Mouse (Mus musculus): ENCODE measurements around the gene Supt3. TPM values are rescaled to one million over a fixed set of nuclear protein-coding genes. Genes with fewer than 3 reads are reported as not detected.

Supt3 gene
- polyA plus RNA-seq, 1 experiment: not detected

DNA sequence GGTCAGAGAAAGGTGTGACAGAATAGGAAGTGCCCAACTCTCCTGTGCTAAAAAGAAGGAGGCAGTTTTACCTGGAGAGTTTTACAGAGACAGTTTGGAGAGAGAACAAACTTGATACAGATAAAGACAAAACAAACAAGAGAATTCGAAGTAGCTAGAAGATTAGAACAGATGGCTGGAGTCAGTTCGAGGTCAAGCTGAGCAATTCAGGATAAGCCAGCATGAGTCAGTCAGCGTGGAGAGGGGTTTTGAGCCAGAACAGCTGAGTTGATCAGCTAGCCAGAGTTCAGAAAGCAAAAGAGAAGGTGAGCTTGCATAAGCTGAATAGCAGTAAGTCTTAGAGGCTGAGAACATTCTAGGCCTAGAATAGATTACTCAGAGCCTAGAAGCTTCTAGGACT is 20.4 kb downstream of the Supt3 start:
- 74% methylated on average over 3 of the region's 3 CpGs for WGBS

DNA sequence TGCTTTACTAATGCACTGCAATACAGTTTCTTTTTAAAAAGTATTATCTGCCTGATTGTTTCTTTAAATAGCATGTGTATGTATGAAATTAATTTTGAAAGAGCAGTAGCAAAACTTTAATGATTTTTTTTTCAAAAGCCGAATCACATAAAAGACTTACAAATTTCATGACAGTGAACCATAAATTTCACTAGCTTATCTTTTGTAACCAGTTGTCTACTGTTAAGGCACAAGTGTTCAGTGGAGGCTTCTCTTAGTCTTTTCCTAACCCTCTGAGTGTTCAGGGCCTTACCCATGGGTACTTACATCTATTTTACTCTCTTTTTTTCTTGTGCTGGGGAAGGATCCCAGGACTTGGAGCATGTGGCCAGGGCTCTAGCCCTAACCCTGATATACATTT is 30.1 kb downstream of the Supt3 start:
- Histone ChIP-seq H3K4me1 (ENCODE audit: control insufficient read depth, insufficient read depth, low read length) (no peaks in the 10 kb centered on the region), H3K4me3 (ENCODE audit: insufficient read depth, low read depth, low read length) (no peak overlapping the region), H3K27ac (ENCODE audit: insufficient read depth, low read depth, low read length) (no peak overlapping the region)
- WGBS: 100% methylated on average over 1 of the region's 1 CpGs
- TF ChIP-seq CTCF (IDR thresholded peaks at IDR 0.05; ENCODE audit: insufficient read depth, low read depth, low read length) (no peak), POLR2A (IDR thresholded peaks at IDR 0.05; ENCODE audit: insufficient read depth, low read depth, low read length) (no peak)

More for the DNA sequence above, 20.4 kb downstream of the Supt3 start:
- TF ChIP-seq POLR2A (IDR thresholded peaks at IDR 0.05; ENCODE audit: insufficient read depth, low read depth, low read length): no peak
- no peaks in the 10 kb centered on the region for H3K4me1 ChIP-seq (ENCODE audit: control insufficient read depth, insufficient read depth, low read length)
- H3K4me3 ChIP-seq (ENCODE audit: insufficient read depth, low read depth, low read length): no peak overlapping the region
- H3K27ac ChIP-seq (ENCODE audit: insufficient read depth, low read depth, low read length): no peak overlapping the region

DNA sequence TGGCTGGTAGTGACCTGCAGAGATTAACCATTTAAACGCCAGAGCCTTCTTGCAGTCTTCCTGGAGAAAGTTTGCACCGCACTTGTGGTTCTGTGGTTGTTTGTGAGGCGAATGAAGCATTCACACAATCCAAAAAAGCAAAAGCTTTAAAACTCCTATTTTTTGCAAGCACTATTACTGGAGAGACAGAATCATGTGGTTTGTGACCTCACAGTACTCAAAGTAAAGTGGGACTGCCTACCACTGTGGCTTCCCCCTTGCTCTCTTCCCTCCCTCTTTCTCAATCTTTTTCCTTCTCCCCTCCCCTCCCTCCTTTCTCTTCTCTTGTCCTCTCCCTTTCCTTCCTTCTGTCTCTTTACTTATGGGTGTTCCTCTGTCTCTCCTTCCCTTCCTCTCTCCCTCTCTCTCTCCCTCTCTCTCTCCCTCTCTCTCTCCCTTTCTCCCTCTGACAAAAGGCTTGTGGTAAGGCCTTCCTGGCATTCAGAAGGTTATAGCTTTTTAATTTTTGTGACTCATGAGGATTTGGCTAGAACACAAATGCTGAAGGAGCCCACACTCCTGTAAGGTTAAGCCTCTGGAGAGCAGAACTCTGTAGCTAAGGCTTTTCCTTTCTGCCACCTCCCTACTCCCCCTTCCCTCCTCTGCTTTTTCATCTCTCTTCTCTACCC is 37.7 kb downstream of the Supt3 start, which contains the start of gene Runx2:
Gene Runx2 (minus strand): TSS at position 290 of the 668 bp plus-strand sequence.
- Histone ChIP-seq H3K4me1 (ENCODE audit: control insufficient read depth, insufficient read depth, low read length) (no peaks in the 10 kb centered on the region), H3K4me3 (ENCODE audit: insufficient read depth, low read depth, low read length) (0 out of 2 replicates have a peak within 1 kb of the TSS, but pooled peaks have one; percentile 20), H3K27ac (ENCODE audit: insufficient read depth, low read depth, low read length) (no peak within 1 kb of the TSS)
- WGBS: 39% methylated on average over 3 of the region's 3 CpGs
- TF ChIP-seq CTCF (IDR thresholded peaks at IDR 0.05; ENCODE audit: insufficient read depth, low read depth, low read length) (no peak), POLR2A (IDR thresholded peaks at IDR 0.05; ENCODE audit: insufficient read depth, low read depth, low read length) (no peak)

DNA sequence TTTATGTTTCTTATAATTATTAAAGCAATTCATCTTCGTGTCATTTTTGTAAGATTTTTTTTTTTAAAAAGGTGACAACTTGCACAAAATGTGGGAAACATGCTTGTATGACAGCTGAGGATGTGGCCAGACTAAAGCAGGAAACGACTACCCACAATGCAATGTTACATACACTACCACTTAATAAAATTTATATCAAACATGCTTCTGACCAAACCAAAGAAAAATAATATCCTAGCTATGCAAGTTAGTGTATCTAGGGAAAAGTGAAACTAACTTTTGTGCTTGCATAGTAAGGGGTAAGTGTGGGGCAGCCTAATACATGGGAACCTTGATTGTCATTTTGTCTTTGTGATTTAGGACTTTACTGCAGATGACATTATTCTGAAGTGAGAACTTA is 41.9 kb downstream of the Supt3 start:
- H3K27ac ChIP-seq (ENCODE audit: insufficient read depth, low read depth, low read length): no peak overlapping the region
- TF ChIP-seq POLR2A (IDR thresholded peaks at IDR 0.05; ENCODE audit: insufficient read depth, low read depth, low read length): no peak
- TF ChIP-seq CTCF (IDR thresholded peaks at IDR 0.05; ENCODE audit: insufficient read depth, low read depth, low read length): no peak
- WGBS: 88% methylated on average over 2 of the region's 2 CpGs
- no peaks in the 10 kb centered on the region for H3K4me1 ChIP-seq (ENCODE audit: control insufficient read depth, insufficient read depth, low read length)
- H3K4me3 ChIP-seq (ENCODE audit: insufficient read depth, low read depth, low read length): no peak overlapping the region

DNA sequence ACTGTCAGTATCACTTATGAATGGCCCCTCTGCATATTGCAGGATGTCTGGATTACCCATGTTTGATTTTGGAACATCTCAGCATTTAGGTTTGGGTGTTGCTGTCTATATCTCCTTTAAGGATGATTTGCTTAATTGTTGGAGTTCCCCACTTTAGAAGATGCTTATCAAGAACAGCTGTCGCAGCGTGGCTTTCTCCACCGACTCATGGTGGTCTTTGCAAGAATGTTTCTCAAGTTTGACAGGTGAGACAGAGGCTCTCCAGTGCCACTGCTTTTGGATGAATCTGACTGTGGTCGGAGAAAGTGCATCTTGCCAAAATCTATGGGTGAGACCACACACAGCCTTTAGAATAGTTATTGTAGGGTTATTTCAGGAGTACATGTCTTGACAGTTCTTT is 42.9 kb downstream of the Supt3 start:
- no peaks in the 10 kb centered on the region for H3K4me1 ChIP-seq (ENCODE audit: control insufficient read depth, insufficient read depth, low read length)
- TF ChIP-seq POLR2A (IDR thresholded peaks at IDR 0.05; ENCODE audit: insufficient read depth, low read depth, low read length) (no peak), CTCF (IDR thresholded peaks at IDR 0.05; ENCODE audit: insufficient read depth, low read depth, low read length) (no peak)
- H3K27ac ChIP-seq (ENCODE audit: insufficient read depth, low read depth, low read length): no peak overlapping the region
- H3K4me3 ChIP-seq (ENCODE audit: insufficient read depth, low read depth, low read length): no peak overlapping the region
- 85% methylated on average over 4 of the region's 4 CpGs for WGBS

DNA sequence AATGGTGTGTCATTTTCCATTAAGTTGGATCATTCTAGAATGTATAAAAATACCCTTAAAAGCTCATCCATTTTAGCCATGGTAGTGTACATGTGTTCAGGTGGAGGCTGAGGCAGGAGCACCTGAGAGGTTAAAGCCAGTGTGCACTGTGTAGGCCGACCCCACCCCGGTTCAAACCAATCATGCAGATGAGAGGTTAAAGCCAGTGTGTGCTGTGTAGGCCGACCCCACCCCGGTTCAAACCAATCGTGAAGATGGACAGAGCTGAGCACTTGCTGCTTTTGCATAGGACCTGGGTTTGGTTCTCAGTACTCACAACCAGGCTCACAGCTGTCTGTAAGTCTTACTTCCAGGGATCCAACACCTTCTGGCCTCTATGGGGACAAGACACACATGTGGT is 45.0 kb downstream of the Supt3 start:
- TF ChIP-seq CTCF (IDR thresholded peaks at IDR 0.05; ENCODE audit: insufficient read depth, low read depth, low read length) (no peak), POLR2A (IDR thresholded peaks at IDR 0.05; ENCODE audit: insufficient read depth, low read depth, low read length) (no peak)
- H3K4me1 ChIP-seq (ENCODE audit: control insufficient read depth, insufficient read depth, low read length): no peaks in the 10 kb centered on the region
- H3K4me3 ChIP-seq (ENCODE audit: insufficient read depth, low read depth, low read length): no peak overlapping the region
- no peak overlapping the region for H3K27ac ChIP-seq (ENCODE audit: insufficient read depth, low read depth, low read length)
- 92% methylated on average over 5 of the region's 5 CpGs for WGBS

DNA sequence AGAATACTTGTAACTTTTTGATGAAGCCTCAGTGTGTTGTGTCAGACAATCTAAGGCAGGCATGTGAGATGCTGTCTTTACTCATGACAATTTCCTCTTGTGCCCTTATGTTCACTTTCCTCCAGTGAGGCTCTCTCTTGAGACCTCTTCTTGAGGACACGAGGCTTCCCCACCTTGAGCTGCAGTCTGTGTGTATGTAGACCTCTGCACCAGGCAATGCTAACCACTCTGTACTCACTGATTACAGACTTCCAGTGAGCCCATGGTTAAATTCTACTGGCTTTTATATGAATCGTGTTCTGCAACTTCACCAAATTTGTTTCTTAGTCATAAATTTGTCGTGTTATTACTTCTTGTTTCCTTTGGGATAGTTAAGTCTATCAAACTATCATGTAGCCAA is 50.2 kb downstream of the Supt3 start:
- TF ChIP-seq CTCF (IDR thresholded peaks at IDR 0.05; ENCODE audit: insufficient read depth, low read depth, low read length) (no peak), POLR2A (IDR thresholded peaks at IDR 0.05; ENCODE audit: insufficient read depth, low read depth, low read length) (no peak)
- H3K4me1 ChIP-seq (ENCODE audit: control insufficient read depth, insufficient read depth, low read length): no peaks in the 10 kb centered on the region
- H3K4me3 ChIP-seq (ENCODE audit: insufficient read depth, low read depth, low read length): no peak overlapping the region
- 88% methylated on average over 3 of the region's 3 CpGs for WGBS
- H3K27ac ChIP-seq (ENCODE audit: insufficient read depth, low read depth, low read length): no peak overlapping the region

DNA sequence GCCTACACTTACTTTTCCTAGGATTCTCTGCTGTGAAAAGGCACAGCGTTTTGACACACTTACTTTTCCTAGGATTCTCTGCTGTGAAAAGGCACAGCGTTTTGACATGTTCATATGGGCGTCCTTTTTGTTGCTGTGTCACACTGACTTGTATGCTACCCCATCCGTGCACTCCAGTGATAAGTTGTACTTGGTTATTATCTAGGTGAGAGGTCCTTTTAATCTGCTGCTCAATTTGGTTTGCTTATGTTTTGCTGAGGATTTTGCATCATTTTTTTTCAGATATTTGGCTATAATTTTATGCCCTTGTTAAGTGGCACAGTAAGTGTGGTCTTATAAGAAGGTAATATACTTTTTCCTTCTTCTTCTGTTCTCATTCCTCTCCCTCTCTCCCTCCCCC is 51.0 kb downstream of the Supt3 start:
- H3K4me3 ChIP-seq (ENCODE audit: insufficient read depth, low read depth, low read length): no peak overlapping the region
- no peak overlapping the region for H3K27ac ChIP-seq (ENCODE audit: insufficient read depth, low read depth, low read length)
- 71% methylated on average over 4 of the region's 4 CpGs for WGBS
- TF ChIP-seq POLR2A (IDR thresholded peaks at IDR 0.05; ENCODE audit: insufficient read depth, low read depth, low read length) (no peak), CTCF (IDR thresholded peaks at IDR 0.05; ENCODE audit: insufficient read depth, low read depth, low read length) (no peak)
- no peaks in the 10 kb centered on the region; the same call in 1 of the 2 replicates for H3K4me1 ChIP-seq (ENCODE audit: control insufficient read depth, insufficient read depth, low read length)

DNA sequence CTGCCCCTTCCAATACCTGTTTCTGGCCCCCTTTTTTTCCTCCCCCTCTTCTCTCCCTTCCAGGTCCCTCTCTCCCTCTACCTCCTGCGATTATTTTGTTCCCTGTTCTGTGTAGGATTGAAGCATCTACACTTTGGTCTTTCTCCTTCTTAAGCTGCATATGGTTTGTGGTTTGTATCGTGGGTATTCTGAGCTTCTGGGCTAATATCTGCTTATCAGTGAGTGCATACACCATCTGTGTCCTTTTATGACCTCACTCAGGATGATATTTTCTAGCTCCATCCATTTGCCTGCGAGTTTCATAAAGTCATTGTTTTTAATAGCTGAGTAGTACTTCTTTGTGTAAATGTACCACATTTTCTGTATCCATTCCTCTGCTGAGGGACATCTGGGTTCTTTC is 52.6 kb downstream of the Supt3 start:
- H3K27ac ChIP-seq (ENCODE audit: insufficient read depth, low read depth, low read length): no peak overlapping the region
- H3K4me3 ChIP-seq (ENCODE audit: insufficient read depth, low read depth, low read length): no peak overlapping the region
- H3K4me1 ChIP-seq (ENCODE audit: control insufficient read depth, insufficient read depth, low read length): no peaks in the 10 kb centered on the region; the same call in 1 of the 2 replicates
- TF ChIP-seq CTCF (IDR thresholded peaks at IDR 0.05; ENCODE audit: insufficient read depth, low read depth, low read length) (no peak), POLR2A (IDR thresholded peaks at IDR 0.05; ENCODE audit: insufficient read depth, low read depth, low read length) (no peak)
- 90% methylated on average over 3 of the region's 3 CpGs for WGBS
